Mouse (Mus musculus): ENCODE data around the gene Mterf1b.

The Mterf1b gene

DNA sequence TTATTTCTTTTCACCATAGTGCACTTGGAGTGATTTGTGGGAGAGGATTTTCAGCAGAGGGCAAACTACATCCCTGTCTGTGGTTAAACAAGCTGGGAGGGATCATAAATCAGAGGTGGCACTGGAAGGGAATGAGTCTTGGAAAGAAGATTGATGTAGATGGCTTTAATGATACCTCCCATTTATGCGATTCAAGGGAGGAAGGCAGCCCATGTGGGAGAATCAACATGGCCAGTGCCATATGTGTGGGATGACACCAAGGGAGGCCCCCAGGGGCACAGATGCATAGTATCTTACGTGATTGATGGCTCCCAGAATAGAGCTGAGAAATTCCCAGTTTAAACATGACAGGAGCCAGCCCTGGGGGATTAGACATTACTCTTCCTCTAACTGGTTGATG lies 48.0 kb downstream of the Mterf1b start:
- in situ Hi-C loops (cut with MboI, MseI) = no loop called here

DNA sequence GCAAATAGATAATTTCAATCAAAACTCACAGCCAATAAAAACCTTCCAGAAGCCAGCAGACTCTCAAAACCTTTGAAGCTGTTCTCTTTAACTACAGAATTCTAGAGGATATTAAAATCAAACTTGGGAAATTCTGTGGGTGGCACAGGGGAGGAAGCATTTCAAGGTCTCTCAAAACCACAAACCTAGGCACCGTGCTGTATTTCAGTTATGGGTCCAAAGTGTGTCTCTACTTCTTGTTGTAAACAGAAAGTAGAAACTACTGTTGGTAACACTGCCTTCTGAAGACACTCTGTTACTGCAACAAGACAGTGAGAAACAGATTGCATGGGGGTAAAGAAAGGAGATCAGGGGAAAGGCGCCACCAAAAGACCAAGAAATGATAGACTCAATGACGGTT lies 52.8 kb downstream of the Mterf1b start:
- in situ Hi-C loops (cut with MboI, MseI) = no loop called here

DNA sequence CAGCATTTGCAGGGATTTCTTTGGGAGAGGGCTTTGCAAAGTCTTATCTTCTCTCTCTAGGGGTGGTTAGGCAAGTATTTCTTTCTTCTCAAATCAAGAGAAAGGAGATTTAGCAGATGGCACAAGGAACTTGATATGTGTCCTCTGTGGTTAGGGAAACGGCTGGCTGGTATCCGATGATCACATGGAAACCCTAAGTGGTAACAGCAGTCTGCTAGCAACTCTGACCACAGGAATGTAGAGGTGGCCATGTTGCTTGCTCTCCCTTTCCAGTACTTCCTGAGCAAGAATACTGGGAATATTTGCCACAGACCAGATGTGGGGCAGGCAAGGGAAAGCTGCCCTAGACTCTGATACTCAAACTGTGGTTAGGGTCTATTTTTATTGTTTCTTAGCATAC lies 53.9 kb downstream of the Mterf1b start:
- in situ Hi-C loops (cut with MboI, MseI) = no loop called here
